In genomic region chr8:109750274-109750673, GRCm38 (mm10) we compare ENCODE assay signal across 16 mouse cellular contexts. TPM values are rescaled to one million over a fixed set of nuclear protein-coding genes. Genes with fewer than 3 reads are reported as not detected.
A peak's percentile ranks its signal among the peaks of the same experiment; 100 is the strongest.
DNase-seq lines count a peak whose midpoint lies in the region; ATAC-seq and TF ChIP-seq lines count a peak whose summit lies in the region.
"Had no signal": no experiment of that assay in that cellular context is flagged by ENCODE, and none has a peak within 500 bp of the region (broad histone marks: within the 10 kb centered on the region; RNA-seq: fewer than 3 reads in every experiment).

No protein-coding gene starts in this region.

- WGBS in kidney, adult 2 months: 20% methylated on average over 5 of the region's 5 CpGs
- 50% methylated on average over 5 of the region's 5 CpGs for whole genome bisulfite sequencing in kidney, embryonic 15.5 days
- 12% methylated on average over 5 of the region's 5 CpGs for WGBS in macrophage (ENCODE audit: missing documents)
- 32% methylated on average over 5 of the region's 5 CpGs for WGBS in thymus, adult 2 months
- 66% methylated on average over 5 of the region's 5 CpGs for WGBS in embryonic facial prominence, embryonic 10.5 days

- H3K9me3 ChIP-seq in kidney, embryonic 15.5 days (replicated peaks): no peaks in the 10 kb centered on the region
- H3K9me3 ChIP-seq in embryonic facial prominence, embryonic 10.5 days: no peaks in the 10 kb centered on the region

- H3K27me3 ChIP-seq in kidney, adult 2 months (replicated peaks; ENCODE audit: control insufficient read depth, insufficient read depth, low read length): no peaks in the 10 kb centered on the region
- H3K27me3 ChIP-seq in kidney, embryonic 15.5 days: no peaks in the 10 kb centered on the region
- no peaks in the 10 kb centered on the region for H3K27me3 ChIP-seq in thymus, adult 2 months (ENCODE audit: control insufficient read depth, insufficient read depth, low read length)
- H3K27me3 ChIP-seq in embryonic facial prominence, embryonic 10.5 days (replicated peaks; ENCODE audit: low read depth, poor library complexity, severe bottlenecking): no peaks in the 10 kb centered on the region

- TF ChIP-seq CTCF in kidney, adult 2 months (conservative IDR thresholded peaks at IDR 0.05; ENCODE audit: insufficient read depth, insufficient read length, low read depth, low read length): no peak
- TF ChIP-seq CTCF in thymus, adult 2 months (IDR thresholded peaks at IDR 0.05; ENCODE audit: borderline replicate concordance, control insufficient read depth, extremely low read depth, insufficient read depth, low read length, poor library complexity): no peak

- H3K9ac ChIP-seq in kidney, embryonic 15.5 days: no peak overlapping the region
- H3K9ac ChIP-seq: forebrain, postnatal 0 days had no signal

- no peak overlapping the region for H3K4me2 ChIP-seq in kidney, embryonic 15.5 days
- H3K4me2 ChIP-seq: midbrain, embryonic 11.5 days had no signal

- H3K79me2 ChIP-seq in macrophage (ENCODE audit: inconsistent target): no peaks in the 10 kb centered on the region

- no peaks in the 10 kb centered on the region for H3K36me3 ChIP-seq in kidney, adult 2 months (ENCODE audit: control insufficient read depth, insufficient read depth, low read length)
- H3K36me3 ChIP-seq in kidney, embryonic 15.5 days: no peaks in the 10 kb centered on the region
- H3K36me3 ChIP-seq in macrophage (ENCODE audit: inconsistent target): no peaks in the 10 kb centered on the region
- H3K36me3 ChIP-seq in thymus, adult 2 months (ENCODE audit: control insufficient read depth, insufficient read depth, low read length): no peaks in the 10 kb centered on the region
- no peaks in the 10 kb centered on the region for H3K36me3 ChIP-seq in embryonic facial prominence, embryonic 10.5 days (replicated peaks)

- peaks cover 2% of the 10 kb centered on the region; the same call in 1 of the 2 replicates for H3K4me1 ChIP-seq in kidney, adult 2 months (ENCODE audit: control insufficient read depth, insufficient read depth, low read length)
- 0 out of 2 replicates have a peak, but pooled peaks cover 3% of the 10 kb centered on the region for H3K4me1 ChIP-seq in kidney, embryonic 15.5 days
- no peaks in the 10 kb centered on the region for H3K4me1 ChIP-seq in thymus, adult 2 months (replicated peaks; ENCODE audit: control insufficient read depth, insufficient read depth, low read length)
- H3K4me1 ChIP-seq in embryonic facial prominence, embryonic 10.5 days: no peaks in the 10 kb centered on the region

- no peak for TF ChIP-seq POLR2A in kidney, adult 2 months (IDR thresholded peaks at IDR 0.05; ENCODE audit: low read depth, low read length)
- TF ChIP-seq POLR2A in thymus, adult 2 months (IDR thresholded peaks at IDR 0.05; ENCODE audit: control insufficient read depth, extremely low read depth, insufficient read depth, low read length, poor library complexity): no peak

- H3K27ac ChIP-seq in kidney, adult 2 months (ENCODE audit: insufficient read depth, low read depth, low read length): peak overlapping the region; percentile 52
- H3K27ac ChIP-seq in kidney, embryonic 15.5 days: no peak overlapping the region
- peak overlapping the region; percentile 48 for H3K27ac ChIP-seq in macrophage
- no peak overlapping the region for H3K27ac ChIP-seq in thymus, adult 2 months (ENCODE audit: control insufficient read depth, insufficient read depth, low read length)
- no peak overlapping the region for H3K27ac ChIP-seq in embryonic facial prominence, embryonic 10.5 days (replicated peaks)
- H3K27ac ChIP-seq: gastrocnemius, adult 2 months; heart, adult 2 months had no signal

- ATAC-seq in kidney, embryonic 15.5 days (replicated peaks; ENCODE audit: low FRiP score): no peak
- ATAC-seq in common myeloid progenitor, adult 5-6 weeks (replicated peaks; ENCODE audit: low read depth, poor library complexity, severe bottlenecking): peak; percentile 41
- ATAC-seq: forebrain, postnatal 0 days; hindbrain, embryonic 16.5 days had no signal

- DNase-seq in kidney, adult 2 months: peak; percentile 10
- DNase-seq in NIH3T3 (ENCODE audit: low read depth): peak; percentile 67
- DNase-seq in thymus, adult 2 months: no peak
- DNase-seq in embryo, embryonic 9.5 days (ENCODE audit: extremely low spot score): no peak
- no peak for DNase-seq in embryonic facial prominence, embryonic 10.5 days (ENCODE audit: low spot score)
- DNase-seq: cerebellum, adult 11-12 months; forebrain, postnatal 0 days; gastrocnemius, adult 2 months; right cerebral cortex, postnatal 14 days had no signal

- H3K4me3 ChIP-seq in kidney, adult 2 months (ENCODE audit: insufficient read depth, low read depth, low read length): no peak overlapping the region
- H3K4me3 ChIP-seq in kidney, embryonic 15.5 days (replicated peaks): no peak overlapping the region
- H3K4me3 ChIP-seq in macrophage (ENCODE audit: inconsistent target): no peak overlapping the region; the same call in 1 of the 2 replicates
- H3K4me3 ChIP-seq in thymus, adult 2 months (ENCODE audit: control insufficient read depth, insufficient read depth, low read length): no peak overlapping the region
- no peak overlapping the region for H3K4me3 ChIP-seq in embryonic facial prominence, embryonic 10.5 days
- H3K4me3 ChIP-seq: erythroblast, embryonic 14.5 days; gastrocnemius, adult 2 months; heart, adult 2 months had no signal

RNA-seq across cellular contexts. Expression of gene Atxn1l, which starts 12.7 kb away (rescaled TPM):
- polyA plus RNA-seq in kidney, adult 2 months (2012; rRNA removed): 16.9 and 17.2 TPM in 2 replicates
- polyA plus RNA-seq in kidney, embryonic 15.5 days (2015; fragmentation: Nextera tagmentation; extraction: Ambion mirVana): 7.3 and 7.9 TPM in 2 replicates
- 8.9 and 13.4 TPM in 2 replicates for total RNA-seq in common myeloid progenitor, adult 5-6 weeks (2017)
- 10 to 100 TPM; 21.0 to 37.6 (median 30.0) TPM for total RNA-seq in macrophage (2018; cell fraction: chromatin; rRNA removed)
- total RNA-seq in macrophage (2018; cell fraction: cytosol; rRNA removed): 10 to 100 TPM; 13.8 to 31.9 (median 22.2) TPM
- total RNA-seq in macrophage (2018; cell fraction: nucleus; rRNA removed): 10 to 100 TPM; 22.5 to 41.8 (median 30.4) TPM
- 15.8 to 17.7 TPM (median 17.0 TPM) in 3 replicates for polyA plus RNA-seq in macrophage (2018)
- 20.3 and 23.9 TPM in 2 replicates for polyA plus RNA-seq in thymus, adult 2 months (2012; rRNA removed)
- 8.3 and 9.6 TPM in 2 replicates for polyA plus RNA-seq in embryonic facial prominence, embryonic 10.5 days (2016; fragmentation: Nextera tagmentation; extraction: Ambion mirVana)

RNA-seq across cellular contexts. Expression of gene Ap1g1, which starts 28.1 kb away (rescaled TPM):
- polyA plus RNA-seq in kidney, adult 2 months (2012; rRNA removed): 67.0 and 72.0 TPM in 2 replicates
- polyA plus RNA-seq in kidney, embryonic 15.5 days (2015; fragmentation: Nextera tagmentation; extraction: Ambion mirVana): 45.4 TPM in 2 replicates
- 53.6 and 71.5 TPM in 2 replicates for total RNA-seq in common myeloid progenitor, adult 5-6 weeks (2017)
- total RNA-seq in macrophage (2018; cell fraction: chromatin; rRNA removed): 100 to 1,000 TPM; 113 to 268 (median 199) TPM
- 100 to 1,000 TPM in 5 of 26 experiments, 10 to 100 TPM in 21; 65.8 to 114 (median 89.7) TPM for total RNA-seq in macrophage (2018; cell fraction: cytosol; rRNA removed)
- total RNA-seq in macrophage (2018; cell fraction: nucleus; rRNA removed): 100 to 1,000 TPM in 22 of 26 experiments, 10 to 100 TPM in 4; 80.4 to 184 (median 129) TPM
- polyA plus RNA-seq in macrophage (2018): 80.1 to 112 TPM (median 80.8 TPM) in 3 replicates
- 40.3 and 42.2 TPM in 2 replicates for polyA plus RNA-seq in thymus, adult 2 months (2012; rRNA removed)
- polyA plus RNA-seq in embryonic facial prominence, embryonic 10.5 days (2016; fragmentation: Nextera tagmentation; extraction: Ambion mirVana): 48.4 and 52.9 TPM in 2 replicates

RNA-seq across cellular contexts. Expression of gene Zfp821, which starts 44.9 kb away (rescaled TPM):
- polyA plus RNA-seq in kidney, adult 2 months (2012; rRNA removed): 9.6 and 10.7 TPM in 2 replicates
- polyA plus RNA-seq in kidney, embryonic 15.5 days (2015; fragmentation: Nextera tagmentation; extraction: Ambion mirVana): 28.1 and 31.6 TPM in 2 replicates
- 4.3 and 7.5 TPM in 2 replicates for total RNA-seq in common myeloid progenitor, adult 5-6 weeks (2017)
- total RNA-seq in macrophage (2018; cell fraction: chromatin; rRNA removed): 10 to 100 TPM; 13.6 to 93.8 (median 54.6) TPM
- 10 to 100 TPM in 21 of 26 experiments, 1 to 10 TPM in 5; 6.2 to 30.2 (median 17.2) TPM for total RNA-seq in macrophage (2018; cell fraction: cytosol; rRNA removed)
- 10 to 100 TPM; 13.0 to 68.1 (median 39.5) TPM for total RNA-seq in macrophage (2018; cell fraction: nucleus; rRNA removed)
- polyA plus RNA-seq in macrophage (2018): 9.2 to 15.3 TPM (median 14.5 TPM) in 3 replicates
- 11.4 and 13.7 TPM in 2 replicates for polyA plus RNA-seq in thymus, adult 2 months (2012; rRNA removed)
- polyA plus RNA-seq in embryonic facial prominence, embryonic 10.5 days (2016; fragmentation: Nextera tagmentation; extraction: Ambion mirVana): 37.0 and 38.2 TPM in 2 replicates

RNA-seq across cellular contexts. Expression of gene Ist1, which starts 57.2 kb away (rescaled TPM):
- polyA plus RNA-seq in kidney, adult 2 months (2012; rRNA removed): 49.5 and 54.0 TPM in 2 replicates
- 136 and 141 TPM in 2 replicates for polyA plus RNA-seq in kidney, embryonic 15.5 days (2015; fragmentation: Nextera tagmentation; extraction: Ambion mirVana)
- total RNA-seq in common myeloid progenitor, adult 5-6 weeks (2017): 63.5 and 85.4 TPM in 2 replicates
- total RNA-seq in macrophage (2018; cell fraction: chromatin; rRNA removed): 100 to 1,000 TPM; 184 to 290 (median 245) TPM
- total RNA-seq in macrophage (2018; cell fraction: cytosol; rRNA removed): 100 to 1,000 TPM; 108 to 165 (median 124) TPM
- total RNA-seq in macrophage (2018; cell fraction: nucleus; rRNA removed): 100 to 1,000 TPM; 141 to 322 (median 221) TPM
- 79.1 to 112 TPM (median 87.3 TPM) in 3 replicates for polyA plus RNA-seq in macrophage (2018)
- 60.3 and 67.8 TPM in 2 replicates for polyA plus RNA-seq in thymus, adult 2 months (2012; rRNA removed)
- 141 and 149 TPM in 2 replicates for polyA plus RNA-seq in embryonic facial prominence, embryonic 10.5 days (2016; fragmentation: Nextera tagmentation; extraction: Ambion mirVana)

Comparison
In these comparisons a context has a peak if more than half of its experiments do, and no peak if none do; other contexts are left out.
1. H3K27ac ChIP-seq: peak in kidney, adult 2 months (single experiment) and macrophage (single experiment); none in kidney, embryonic 15.5 days (single experiment), thymus, adult 2 months (single experiment) and embryonic facial prominence, embryonic 10.5 days (single experiment).
2. DNase-seq: peak in kidney, adult 2 months (single experiment) and NIH3T3 (single experiment); none in thymus, adult 2 months (single experiment), embryo, embryonic 9.5 days (single experiment) and embryonic facial prominence, embryonic 10.5 days (single experiment).